In the genomic region with DNA sequence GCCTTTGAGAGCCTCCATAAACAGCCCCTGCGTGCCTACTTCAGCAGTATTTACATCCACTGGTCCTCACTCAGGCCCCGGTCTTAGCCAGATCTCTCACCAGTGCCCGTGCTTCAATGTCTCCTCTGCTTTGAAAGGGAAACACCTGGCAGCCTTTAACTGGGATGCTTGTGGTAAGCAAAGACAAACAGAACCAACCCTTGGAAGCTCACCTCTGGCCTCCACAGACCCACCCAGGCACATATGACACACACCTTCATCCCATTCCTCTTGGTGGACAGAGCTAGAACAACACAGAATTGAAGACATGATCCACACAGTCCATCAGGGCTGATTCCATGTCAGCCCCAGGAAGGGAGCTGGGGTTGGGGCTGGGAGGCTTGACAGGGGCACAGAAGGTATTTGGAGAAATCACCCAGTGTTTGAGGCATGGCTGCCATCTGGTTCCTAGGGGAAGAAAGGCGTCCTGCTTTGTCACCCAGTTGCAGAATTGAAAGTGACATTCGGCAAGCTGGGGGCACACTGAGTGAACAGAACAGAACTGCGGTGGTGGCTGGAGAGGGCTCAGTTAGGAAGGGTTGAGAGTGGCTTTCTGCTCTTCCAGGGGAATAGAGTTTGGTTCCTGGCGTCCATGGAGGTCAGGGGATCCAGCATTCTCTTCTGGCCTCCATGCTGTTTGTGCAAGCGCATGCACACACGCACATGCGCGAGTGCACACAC, we compare ENCODE assay signal across 26 mouse cellular contexts. TPM values are rescaled to one million over a fixed set of nuclear protein-coding genes. Genes with fewer than 3 reads are reported as not detected.
DNase-seq lines count a peak whose midpoint lies in the region; ATAC-seq and TF ChIP-seq lines count a peak whose summit lies in the region.
"Had no signal": no experiment of that assay in that cellular context is flagged by ENCODE, and none has a peak within 500 bp of the region (broad histone marks: within the 10 kb centered on the region; RNA-seq: fewer than 3 reads in every experiment).

No protein-coding gene starts in this region.

- no peak for ATAC-seq in liver, embryonic 13.5 days (ENCODE audit: low read depth)
- ATAC-seq in liver, embryonic 11.5 days (replicated peaks; ENCODE audit: low FRiP score), result no peak
- no peak for ATAC-seq in intestine, embryonic 16.5 days
- ATAC-seq: hindbrain, embryonic 16.5 days; intestine, postnatal 0 days had no signal

- H3K4me3 ChIP-seq in liver, embryonic 13.5 days (replicated peaks), result no peak overlapping the region
- no peak overlapping the region for H3K4me3 ChIP-seq in liver, embryonic 11.5 days (ENCODE audit: low read depth, low read length)
- H3K4me3 ChIP-seq in small intestine, adult 2 months (ENCODE audit: low read depth, low read length), result no peak overlapping the region
- no peak overlapping the region for H3K4me3 ChIP-seq in intestine, embryonic 16.5 days (ENCODE audit: low read length)
- H3K4me3 ChIP-seq: embryonic facial prominence, embryonic 13.5 days; erythroblast, embryonic 14.5 days; forebrain, embryonic 12.5 days; kidney, embryonic 15.5 days; left cerebral cortex, adult 2 months; midbrain, embryonic 12.5 days had no signal

- H3K9ac ChIP-seq in liver, embryonic 13.5 days, result no peak overlapping the region
- no peak overlapping the region for H3K9ac ChIP-seq in liver, embryonic 11.5 days (ENCODE audit: low read depth, low read length)
- H3K9ac ChIP-seq in intestine, embryonic 16.5 days (ENCODE audit: low read depth, low read length), result no peak overlapping the region
- H3K9ac ChIP-seq: embryonic facial prominence, embryonic 13.5 days; forebrain, embryonic 12.5 days; kidney, embryonic 15.5 days; midbrain, embryonic 12.5 days had no signal

- WGBS in liver, embryonic 13.5 days (ENCODE audit: insufficient replicate concordance), result 69% methylated on average over 11 of the region's 11 CpGs
- WGBS in liver, embryonic 11.5 days, result 81% methylated on average over 11 of the region's 11 CpGs
- WGBS in small intestine, adult 2 months, result 77% methylated on average over 11 of the region's 11 CpGs
- 76% methylated on average over 11 of the region's 11 CpGs for WGBS in intestine, embryonic 16.5 days

- no peak overlapping the region for H3K4me2 ChIP-seq in liver, embryonic 13.5 days
- H3K4me2 ChIP-seq in liver, embryonic 11.5 days, result no peak overlapping the region
- H3K4me2 ChIP-seq in intestine, embryonic 16.5 days (ENCODE audit: low read depth, low read length), result no peak overlapping the region
- H3K4me2 ChIP-seq: embryonic facial prominence, embryonic 13.5 days; forebrain, embryonic 12.5 days; kidney, embryonic 15.5 days; midbrain, embryonic 12.5 days had no signal

- no peak for TF ChIP-seq CTCF in small intestine, adult 2 months (IDR thresholded peaks at IDR 0.05; ENCODE audit: extremely low read depth, insufficient read length, insufficient replicate concordance, low read depth, low read length)

- H3K27ac ChIP-seq in liver, embryonic 13.5 days, result peak overlapping the region; percentile 47; the same call in 1 of the 2 replicates
- H3K27ac ChIP-seq in liver, embryonic 11.5 days (ENCODE audit: low read depth, low read length), result no peak overlapping the region
- H3K27ac ChIP-seq in small intestine, adult 2 months (ENCODE audit: insufficient read depth, low read depth, low read length), result peak overlapping the region; percentile 48; the same call in 1 of the 2 replicates
- H3K27ac ChIP-seq in intestine, embryonic 16.5 days (ENCODE audit: low read length), result no peak overlapping the region
- H3K27ac ChIP-seq: embryonic facial prominence, embryonic 13.5 days; forebrain, embryonic 12.5 days; kidney, embryonic 15.5 days; left cerebral cortex, adult 2 months; midbrain, embryonic 12.5 days; stomach, postnatal 0 days had no signal

- H3K27me3 ChIP-seq in liver, embryonic 13.5 days, result peaks cover 63% of the 10 kb centered on the region
- H3K27me3 ChIP-seq in liver, embryonic 11.5 days (replicated peaks; ENCODE audit: control insufficient read depth, insufficient read depth, low read length), result peaks cover 27% of the 10 kb centered on the region
- no peaks in the 10 kb centered on the region; the same call in 1 of the 2 replicates for H3K27me3 ChIP-seq in small intestine, adult 2 months (ENCODE audit: control insufficient read depth, insufficient read depth, low read length)
- H3K27me3 ChIP-seq in intestine, embryonic 16.5 days (replicated peaks; ENCODE audit: control insufficient read depth, insufficient read depth, low read length), result peaks cover 12% of the 10 kb centered on the region; the same call in 1 of the 2 replicates

- no peak for DNase-seq in liver, embryonic 13.5 days
- no peak for DNase-seq in liver, embryonic 11.5 days (ENCODE audit: low spot score)
- DNase-seq in thymus, postnatal 0 days (ENCODE audit: low spot score), result peak; percentile 44
- DNase-seq in thymus, postnatal 10 days (ENCODE audit: low spot score in 2 of 2), result no peak
- DNase-seq in gastrocnemius, postnatal 25 days, result no peak
- no peak for DNase-seq in testis, postnatal 14 days (ENCODE audit: low spot score)
- DNase-seq: adrenal gland, adult 2 months; cerebellum, adult 2 months; cerebellum, postnatal 25 days; kidney, postnatal 4 days; layer of hippocampus, adult 9-11 months; lung, postnatal 10 days; right cerebral cortex, postnatal 14 days had no signal

- no peak for TF ChIP-seq POLR2A in small intestine, adult 2 months (IDR thresholded peaks at IDR 0.05; ENCODE audit: low read depth, low read length)

- no peaks in the 10 kb centered on the region for H3K36me3 ChIP-seq in liver, embryonic 13.5 days
- no peaks in the 10 kb centered on the region for H3K36me3 ChIP-seq in liver, embryonic 11.5 days (ENCODE audit: control insufficient read depth, insufficient read depth, low read length)
- no peaks in the 10 kb centered on the region for H3K36me3 ChIP-seq in small intestine, adult 2 months (ENCODE audit: control insufficient read depth, insufficient read depth, low read length)
- H3K36me3 ChIP-seq in intestine, embryonic 16.5 days (ENCODE audit: control insufficient read depth, insufficient read depth, low read length), result no peaks in the 10 kb centered on the region; the same call in 1 of the 2 replicates
- H3K36me3 ChIP-seq: G1E had no signal

- H3K4me1 ChIP-seq in liver, embryonic 13.5 days (replicated peaks), result peaks cover 71% of the 10 kb centered on the region
- H3K4me1 ChIP-seq in liver, embryonic 11.5 days (replicated peaks; ENCODE audit: control insufficient read depth, insufficient read depth, low read length), result peaks cover 20% of the 10 kb centered on the region
- peaks cover 19% of the 10 kb centered on the region for H3K4me1 ChIP-seq in small intestine, adult 2 months (ENCODE audit: control insufficient read depth, insufficient read depth, insufficient read length, low read length)
- peaks cover 20% of the 10 kb centered on the region for H3K4me1 ChIP-seq in intestine, embryonic 16.5 days (ENCODE audit: control insufficient read depth, insufficient read depth, low read length)

- H3K9me3 ChIP-seq in liver, embryonic 13.5 days (replicated peaks), result no peaks in the 10 kb centered on the region
- no peaks in the 10 kb centered on the region for H3K9me3 ChIP-seq in liver, embryonic 11.5 days (ENCODE audit: control insufficient read depth, low read length)
- H3K9me3 ChIP-seq in intestine, embryonic 16.5 days (ENCODE audit: control insufficient read depth, low read length), result no peaks in the 10 kb centered on the region
- H3K9me3 ChIP-seq: embryonic facial prominence, embryonic 13.5 days; forebrain, embryonic 12.5 days; G1E; kidney, embryonic 15.5 days; midbrain, embryonic 12.5 days had no signal

RNA-seq across cellular contexts. Expression of a gene that starts 2.3 kb away (rescaled TPM):
- 10.8 and 12.8 TPM in 2 replicates for polyA plus RNA-seq in liver, embryonic 13.5 days (2015; fragmentation: Nextera tagmentation; extraction: Ambion mirVana)
- 24.0 and 31.2 TPM in 2 replicates for polyA plus RNA-seq in liver, embryonic 11.5 days (2014; fragmentation: Nextera tagmentation; extraction: Ambion mirVana)
- polyA plus RNA-seq in thymus, postnatal 0 days (2015; fragmentation: Nextera tagmentation; extraction: Ambion mirVana), result 201 and 211 TPM in 2 replicates
- polyA plus RNA-seq in small intestine, adult 2 months (2012; rRNA removed), result 0.55 and 1.1 TPM in 2 replicates
- 9.0 and 9.9 TPM in 2 replicates for polyA plus RNA-seq in intestine, embryonic 16.5 days (2015; fragmentation: Nextera tagmentation; extraction: Ambion mirVana)
- total RNA-seq in gastrocnemius, postnatal 25 days (2021), result under 1 TPM in 1 of 2 experiments, not detected in 1; 0.27 TPM
- polyA plus RNA-seq: erythroblast, embryonic 14.5 days; G1E had no signal

RNA-seq across cellular contexts. Expression of a gene that starts 12.0 kb away (rescaled TPM):
- 0.45 and 0.58 TPM in 2 replicates for polyA plus RNA-seq in liver, embryonic 13.5 days (2015; fragmentation: Nextera tagmentation; extraction: Ambion mirVana)
- polyA plus RNA-seq in liver, embryonic 11.5 days (2014; fragmentation: Nextera tagmentation; extraction: Ambion mirVana), result 0.47 and 0.77 TPM in 2 replicates
- polyA plus RNA-seq in thymus, postnatal 0 days (2015; fragmentation: Nextera tagmentation; extraction: Ambion mirVana), result 36.6 and 42.0 TPM in 2 replicates
- polyA plus RNA-seq in small intestine, adult 2 months (2012; rRNA removed), result 1.1 and 1.6 TPM in 2 replicates
- 0.34 and 0.65 TPM in 2 replicates for polyA plus RNA-seq in intestine, embryonic 16.5 days (2015; fragmentation: Nextera tagmentation; extraction: Ambion mirVana)
- 1 to 10 TPM; 3.1 TPM for total RNA-seq in gastrocnemius, postnatal 25 days (2021)

RNA-seq across cellular contexts. Expression of a gene that starts 24.6 kb away (rescaled TPM):
- 0.73 and 0.88 TPM in 2 replicates for polyA plus RNA-seq in liver, embryonic 13.5 days (2015; fragmentation: Nextera tagmentation; extraction: Ambion mirVana)
- 2.1 and 2.2 TPM in 2 replicates for polyA plus RNA-seq in liver, embryonic 11.5 days (2014; fragmentation: Nextera tagmentation; extraction: Ambion mirVana)
- polyA plus RNA-seq in thymus, postnatal 0 days (2015; fragmentation: Nextera tagmentation; extraction: Ambion mirVana), result 3.9 and 5.0 TPM in 2 replicates
- 3.2 and 5.7 TPM in 2 replicates for polyA plus RNA-seq in small intestine, adult 2 months (2012; rRNA removed)
- 5.1 TPM in 2 replicates for polyA plus RNA-seq in intestine, embryonic 16.5 days (2015; fragmentation: Nextera tagmentation; extraction: Ambion mirVana)
- total RNA-seq in gastrocnemius, postnatal 25 days (2021), result 100 to 1,000 TPM; 212 to 259 TPM

RNA-seq across cellular contexts. Expression of a gene that starts 28.3 kb away (rescaled TPM):
- polyA plus RNA-seq in liver, embryonic 13.5 days (2015; fragmentation: Nextera tagmentation; extraction: Ambion mirVana), result 791 and 820 TPM in 2 replicates
- polyA plus RNA-seq in liver, embryonic 11.5 days (2014; fragmentation: Nextera tagmentation; extraction: Ambion mirVana), result 1,333 and 1,422 TPM in 2 replicates
- polyA plus RNA-seq in thymus, postnatal 0 days (2015; fragmentation: Nextera tagmentation; extraction: Ambion mirVana), result 1,510 and 1,580 TPM in 2 replicates
- polyA plus RNA-seq in small intestine, adult 2 months (2012; rRNA removed), result 393 and 501 TPM in 2 replicates
- polyA plus RNA-seq in intestine, embryonic 16.5 days (2015; fragmentation: Nextera tagmentation; extraction: Ambion mirVana), result 990 and 1,058 TPM in 2 replicates
- total RNA-seq in gastrocnemius, postnatal 25 days (2021), result 100 to 1,000 TPM; 421 to 453 TPM

RNA-seq across cellular contexts. Expression of a gene that starts 55.0 kb away (rescaled TPM):
- polyA plus RNA-seq in liver, embryonic 13.5 days (2015; fragmentation: Nextera tagmentation; extraction: Ambion mirVana), result 0.05 TPM in 1 of 2 replicates, not detected in the other
- 0.22 and 0.43 TPM in 2 replicates for polyA plus RNA-seq in liver, embryonic 11.5 days (2014; fragmentation: Nextera tagmentation; extraction: Ambion mirVana)
- polyA plus RNA-seq in thymus, postnatal 0 days (2015; fragmentation: Nextera tagmentation; extraction: Ambion mirVana), result 0.23 and 0.45 TPM in 2 replicates
- polyA plus RNA-seq in small intestine, adult 2 months (2012; rRNA removed), result 0.87 and 0.91 TPM in 2 replicates
- polyA plus RNA-seq in intestine, embryonic 16.5 days (2015; fragmentation: Nextera tagmentation; extraction: Ambion mirVana), result 0.29 TPM in 2 replicates
- total RNA-seq in gastrocnemius, postnatal 25 days (2021), result under 1 TPM in 1 of 2 experiments, not detected in 1; 0.13 TPM
- total RNA-seq: hematopoietic stem cell, adult 5-6 weeks had no signal
- polyA plus RNA-seq: erythroblast, embryonic 14.5 days; G1E had no signal

Comparison
In these comparisons a context has a peak if more than half of its experiments do, and no peak if none do; other contexts are left out.
1. H3K27ac ChIP-seq: peak in liver, embryonic 13.5 days (single experiment) and small intestine, adult 2 months (single experiment); none in liver, embryonic 11.5 days (single experiment) and intestine, embryonic 16.5 days (single experiment).
2. RNA of a gene that starts 12.0 kb away (polyA plus RNA-seq): 36.6 to 42.0 TPM in thymus, postnatal 0 days; 1.1 to 1.6 TPM in small intestine, adult 2 months, 0.47 to 0.77 TPM in liver, embryonic 11.5 days, 0.34 to 0.65 TPM in intestine, embryonic 16.5 days and 0.45 to 0.58 TPM in liver, embryonic 13.5 days; every median in the first group is over 10 times any median in the second.